Mouse (Mus musculus): ENCODE results near the gene Mmachc. TPM values are rescaled to one million over a fixed set of nuclear protein-coding genes. Genes with fewer than 3 reads are reported as not detected.

Gene Mmachc
- polyA plus RNA-seq (2012; rRNA removed) = 3.1 and 4.9 TPM in 2 replicates

GRCm38 (mm10) chr4:116708201-116708764, at the start of gene Mmachc, which contains the start of gene Ccdc163:
Mmachc (minus strand) TSS chr4:116708406.
Ccdc163 (plus strand) TSS chr4:116708509.

GRCm38 (mm10) chr4:116720343-116721097, 12.3 kb upstream of the Mmachc start, which contains the start of gene Tesk2:
Tesk2 (plus strand) TSS chr4:116720948.

GRCm38 (mm10) chr4:116685402-116686061, 22.7 kb downstream of the Mmachc start, which contains the start of gene Prdx1:
Prdx1 (plus strand) TSS chr4:116685544.

Other genes with a start within 250 kb of the Mmachc start
- gene Mast2, start 244.2 kb downstream of the Mmachc start, polyA plus RNA-seq (2012; rRNA removed) = 43.6 and 44.9 TPM in 2 replicates
- gene Ipp, start 200.9 kb downstream of the Mmachc start, polyA plus RNA-seq (2012; rRNA removed) = 0.18 and 0.27 TPM in 2 replicates
- 1.1 and 1.5 TPM in 2 replicates for gene Tmem69, start 152.5 kb downstream of the Mmachc start, polyA plus RNA-seq (2012; rRNA removed)
- 8.5 and 10.0 TPM in 2 replicates for gene Gpbp1l1, start 150.7 kb downstream of the Mmachc start, polyA plus RNA-seq (2012; rRNA removed)
- 3.2 and 3.3 TPM in 2 replicates for gene Ccdc17, start 111.8 kb downstream of the Mmachc start, polyA plus RNA-seq (2012; rRNA removed)
- 0.74 and 1.0 TPM in 2 replicates for gene Nasp, start 80.5 kb downstream of the Mmachc start, polyA plus RNA-seq (2012; rRNA removed)
- gene Akr1a1, start 56.7 kb downstream of the Mmachc start, polyA plus RNA-seq (2012; rRNA removed) = 272 and 380 TPM in 2 replicates
- 15.3 and 19.3 TPM in 2 replicates for gene Prdx1, start 22.9 kb downstream of the Mmachc start, polyA plus RNA-seq (2012; rRNA removed)
- 8.5 and 12.1 TPM in 2 replicates for gene Ccdc163, start 103 bp upstream of the Mmachc start, polyA plus RNA-seq (2012; rRNA removed)
- 0.76 and 0.88 TPM in 2 replicates for gene Tesk2, start 12.5 kb upstream of the Mmachc start, polyA plus RNA-seq (2012; rRNA removed)
- 5.2 and 5.8 TPM in 2 replicates for gene Toe1, start 99.2 kb upstream of the Mmachc start, polyA plus RNA-seq (2012; rRNA removed)
- 1.5 and 2.4 TPM in 2 replicates for gene Mutyh, start 99.3 kb upstream of the Mmachc start, polyA plus RNA-seq (2012; rRNA removed)
- gene Hpdl, start 113.3 kb upstream of the Mmachc start, polyA plus RNA-seq (2012; rRNA removed) = 2.9 and 3.9 TPM in 2 replicates
- 0.06 and 0.26 TPM in 2 replicates for gene Zswim5, start 169.0 kb upstream of the Mmachc start, polyA plus RNA-seq (2012; rRNA removed)